Mouse (Mus musculus) embryonic facial prominence, embryonic 10.5 days (tissue): Measurements from ENCODE around the gene Entpd8. TPM values are rescaled to one million over a fixed set of nuclear protein-coding genes. Genes with fewer than 3 reads are reported as not detected.

Source experiments
- DNase-seq: peaks from one replicate; pipeline ENCODE4 v3.0.0-alpha.2; 2017; ENCODE audit warnings: low spot score
- H3K27ac ChIP-seq: fragments of 300-500 bp; sonication (generic); replicated peaks from 2 replicates; pipeline ENCODE4 v1.5.1; 2016; ENCODE audit warnings: mild to moderate bottlenecking
- H3K27me3 ChIP-seq: fragments of 300-500 bp; sonication (generic); replicated peaks from 2 replicates; pipeline ENCODE4 v1.6.1; 2016; ENCODE audit warnings: low read depth, mild to moderate bottlenecking; ENCODE audit not compliant: poor library complexity, severe bottlenecking
- H3K36me3 ChIP-seq: fragments of 300-500 bp; sonication (generic); replicated peaks from 2 replicates; pipeline ENCODE4 v1.6.1; 2016; ENCODE audit warnings: mild to moderate bottlenecking, moderate library complexity
- H3K4me1 ChIP-seq: fragments of 300-500 bp; sonication (generic); 2 replicates; pipeline ENCODE4 v1.6.1; 2016
- H3K4me3 ChIP-seq: fragments of 300-500 bp; sonication (generic); 2 replicates; pipeline ENCODE4 v1.5.1; 2016; ENCODE audit warnings: mild to moderate bottlenecking, moderate library complexity
- H3K9me3 ChIP-seq: fragments of 300-500 bp; sonication (generic); 2 replicates; pipeline ENCODE4 v1.6.1; 2016; ENCODE audit warnings: mild to moderate bottlenecking
- WGBS: fragments of 180-500 bp; shearing (Covaris S2); methylation state at CpG from one replicate; pipeline ENCODE4 v1.1.7; 2016; 5-methylcytosine and 5-hydroxymethylcytosine counted together
- polyA plus RNA-seq: library from polyadenylated mRNA; unstranded; fragments of >200 nt; fragmentation: Nextera tagmentation; extraction: Ambion mirVana; gene quantifications from 2 replicates; pipeline ENCODE4 v1.2.1, GENCODE M21; 2016

The Entpd8 gene
- polyA plus RNA-seq, 1 experiment from 2014 or later = not detected

DNA sequence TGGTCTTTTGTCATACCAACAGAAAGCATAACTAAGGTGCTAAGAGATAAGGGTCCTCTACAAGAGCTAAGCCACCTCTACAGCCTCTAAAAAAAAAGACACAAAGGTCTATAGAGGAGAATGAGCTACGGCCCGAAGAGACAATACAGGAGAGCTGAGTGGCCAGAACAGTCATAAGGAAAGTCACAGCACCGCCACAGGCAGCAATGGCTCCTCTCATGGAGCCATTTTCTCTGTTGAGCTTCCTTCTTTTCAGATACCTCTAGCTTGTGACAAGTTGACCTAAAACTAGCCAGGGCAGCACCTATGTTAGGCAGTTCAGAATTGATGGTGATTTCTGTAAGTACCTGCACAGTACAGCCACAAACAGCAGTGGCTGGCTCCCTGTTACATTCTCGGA is 13.6 kb upstream of the Entpd8 start:
- Histone ChIP-seq H3K27me3 (no peaks in the 10 kb centered on the region), H3K4me1 (no peaks in the 10 kb centered on the region), H3K27ac (no peak overlapping the region), H3K36me3 (peaks cover 17% of the 10 kb centered on the region), H3K9me3 (no peaks in the 10 kb centered on the region), H3K4me3 (no peak overlapping the region)
- 77% methylated on average over 4 of the region's 4 CpGs for WGBS
- no peak for DNase-seq

DNA sequence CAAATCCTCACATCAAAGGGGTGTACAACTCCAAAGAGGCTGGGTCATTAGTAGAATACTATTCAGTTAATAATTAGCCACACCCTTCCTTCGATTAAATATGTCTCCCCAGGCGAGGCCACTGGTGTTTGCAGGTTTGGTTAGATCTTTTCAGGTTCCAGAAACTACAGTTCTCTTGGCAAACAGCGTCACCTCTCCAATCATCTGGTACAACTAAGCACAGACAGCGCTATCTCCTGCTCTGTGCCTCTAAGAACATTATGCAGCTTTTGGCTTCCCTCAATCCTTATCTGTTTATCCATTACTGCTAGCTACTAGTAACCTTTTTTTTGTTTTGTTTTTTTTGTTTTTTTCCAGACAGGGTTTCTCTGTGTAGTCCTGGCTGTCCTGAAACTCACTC is 10.6 kb upstream of the Entpd8 start:
- no peak for DNase-seq
- H3K27ac ChIP-seq = no peak overlapping the region
- no peaks in the 10 kb centered on the region for H3K9me3 ChIP-seq
- no peaks in the 10 kb centered on the region for H3K36me3 ChIP-seq
- no peaks in the 10 kb centered on the region for H3K27me3 ChIP-seq
- 84% methylated on average over 4 of the region's 4 CpGs for WGBS
- no peak overlapping the region for H3K4me3 ChIP-seq
- no peaks in the 10 kb centered on the region for H3K4me1 ChIP-seq

DNA sequence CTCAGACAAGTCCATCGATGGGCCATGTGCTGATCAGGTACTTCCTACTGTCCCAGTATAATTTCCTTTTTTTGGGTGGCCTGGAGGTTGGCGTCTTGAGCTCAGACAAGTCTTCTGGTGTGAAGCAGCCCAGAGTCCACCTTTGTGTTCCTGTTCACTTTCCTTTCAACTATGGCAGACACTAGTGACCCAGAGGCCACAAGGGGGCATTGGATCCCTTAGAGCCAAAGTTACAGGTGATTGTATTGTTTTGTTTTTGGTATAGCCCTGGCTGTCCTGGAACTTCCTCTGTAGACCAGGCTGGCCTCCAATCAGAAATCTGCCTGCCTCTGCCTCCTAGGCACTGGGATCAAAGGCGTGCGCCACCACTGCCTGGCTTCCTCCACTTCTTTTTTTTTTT is 7.7 kb upstream of the Entpd8 start:
- Histone ChIP-seq H3K4me1 (no peaks in the 10 kb centered on the region), H3K27me3 (no peaks in the 10 kb centered on the region), H3K4me3 (no peak overlapping the region), H3K27ac (no peak overlapping the region), H3K9me3 (no peaks in the 10 kb centered on the region), H3K36me3 (no peaks in the 10 kb centered on the region)
- DNase-seq = no peak
- WGBS = 88% methylated on average over 4 of the region's 4 CpGs

DNA sequence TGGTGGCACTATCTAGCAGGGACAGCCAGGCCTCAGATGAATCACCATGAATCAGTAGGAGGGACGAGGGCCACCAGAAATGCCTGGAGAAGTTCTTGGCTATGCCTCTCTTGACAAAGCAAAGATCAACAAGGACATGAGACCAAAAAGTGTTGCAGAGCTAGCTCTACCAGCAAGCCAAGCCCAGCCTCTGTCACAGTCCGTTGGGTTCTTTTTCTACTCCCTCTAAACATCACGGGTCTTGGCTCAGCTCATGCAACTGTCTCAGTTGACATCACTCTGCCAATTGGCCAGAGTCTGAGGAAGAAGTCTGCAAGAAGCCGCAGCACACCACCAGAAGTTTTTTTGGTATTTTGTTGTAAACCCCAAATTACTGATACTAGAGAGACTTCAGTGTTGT is 4.6 kb upstream of the Entpd8 start:
- 74% methylated on average over 4 of the region's 4 CpGs for WGBS
- no peak for DNase-seq
- Histone ChIP-seq H3K9me3 (no peaks in the 10 kb centered on the region), H3K27ac (no peak overlapping the region), H3K36me3 (no peaks in the 10 kb centered on the region), H3K4me3 (no peak overlapping the region), H3K27me3 (no peaks in the 10 kb centered on the region), H3K4me1 (no peaks in the 10 kb centered on the region)

DNA sequence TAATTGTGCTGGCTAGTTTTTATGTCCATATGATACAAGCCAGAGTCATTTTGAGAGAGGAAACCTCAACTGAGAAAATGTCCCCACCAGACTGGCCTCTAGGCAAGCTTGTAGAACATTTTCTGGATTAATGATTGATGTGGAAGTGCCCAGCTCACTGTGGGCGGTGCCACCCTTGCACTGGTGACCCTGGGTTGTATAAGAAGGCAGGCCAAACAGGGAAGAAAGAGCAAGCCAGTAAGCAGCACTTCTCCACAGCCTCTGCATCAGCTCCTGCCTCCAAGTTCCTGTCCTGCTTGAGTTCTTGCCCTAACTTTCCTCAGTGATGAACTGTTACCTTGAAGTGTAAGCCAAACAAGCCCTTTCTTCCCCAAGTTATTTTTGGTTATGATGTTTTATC is 1.1 kb upstream of the Entpd8 start:
- no peak for DNase-seq

DNA sequence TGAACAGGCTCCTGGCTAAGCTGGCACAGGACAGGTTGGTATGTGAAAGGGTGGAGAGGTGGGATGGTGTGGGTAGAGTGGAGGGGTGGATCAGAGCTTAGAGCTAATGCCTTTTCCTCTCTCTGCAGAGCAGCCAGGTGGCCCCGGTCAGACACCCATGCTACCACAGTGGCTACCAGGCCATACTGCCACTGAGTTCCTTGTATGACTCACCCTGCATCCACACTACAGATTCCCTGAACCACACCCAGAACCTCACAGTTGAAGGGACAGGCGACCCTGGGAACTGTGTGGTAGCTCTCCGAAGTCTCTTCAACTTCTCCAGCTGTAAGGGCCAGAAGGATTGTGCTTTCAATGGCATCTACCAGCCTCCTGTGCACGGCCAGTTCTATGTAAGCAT is 3.6 kb downstream of the Entpd8 start:
- DNase-seq = no peak
- 75% methylated on average over 4 of the region's 4 CpGs for WGBS

More for the DNA sequence above, 1.1 kb upstream of the Entpd8 start:
- WGBS = 74% methylated on average over 1 of the region's 1 CpGs
- no peaks in the 10 kb centered on the region for H3K27me3 ChIP-seq
- no peaks in the 10 kb centered on the region for H3K4me1 ChIP-seq
- H3K4me3 ChIP-seq = no peak overlapping the region
- H3K27ac ChIP-seq = no peak overlapping the region
- H3K36me3 ChIP-seq = no peaks in the 10 kb centered on the region
- H3K9me3 ChIP-seq = no peaks in the 10 kb centered on the region

DNA sequence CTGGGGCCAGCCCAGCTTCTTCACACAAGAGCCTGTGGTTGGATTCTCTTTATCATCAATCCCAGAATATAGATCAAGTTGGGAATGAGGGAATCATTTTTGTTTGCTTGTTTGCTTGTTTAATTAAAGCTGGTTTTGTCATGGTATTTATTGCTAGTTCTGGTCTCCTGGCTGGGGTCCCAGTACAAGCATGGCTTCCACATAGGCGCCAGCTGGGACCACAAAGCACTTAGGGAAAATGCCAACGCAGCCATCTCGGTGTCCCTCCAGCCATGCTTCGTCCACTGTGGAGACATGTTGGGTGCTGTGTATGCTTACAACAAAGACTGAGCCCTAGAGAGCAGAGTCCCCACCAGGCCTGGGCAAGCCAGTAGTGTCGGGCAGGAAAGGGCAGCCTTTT is 5.5 kb downstream of the Entpd8 start:
- no peak for DNase-seq
- Histone ChIP-seq H3K36me3 (no peaks in the 10 kb centered on the region), H3K9me3 (no peaks in the 10 kb centered on the region), H3K4me3 (no peak overlapping the region), H3K4me1 (no peaks in the 10 kb centered on the region), H3K27ac (no peak overlapping the region), H3K27me3 (no peaks in the 10 kb centered on the region)
- whole genome bisulfite sequencing = 88% methylated on average over 5 of the region's 5 CpGs

More for the DNA sequence above, 3.6 kb downstream of the Entpd8 start:
- H3K27me3 ChIP-seq = no peaks in the 10 kb centered on the region
- H3K9me3 ChIP-seq = no peaks in the 10 kb centered on the region
- no peaks in the 10 kb centered on the region for H3K36me3 ChIP-seq
- H3K4me3 ChIP-seq = no peak overlapping the region
- no peaks in the 10 kb centered on the region for H3K4me1 ChIP-seq
- H3K27ac ChIP-seq = no peak overlapping the region

DNA sequence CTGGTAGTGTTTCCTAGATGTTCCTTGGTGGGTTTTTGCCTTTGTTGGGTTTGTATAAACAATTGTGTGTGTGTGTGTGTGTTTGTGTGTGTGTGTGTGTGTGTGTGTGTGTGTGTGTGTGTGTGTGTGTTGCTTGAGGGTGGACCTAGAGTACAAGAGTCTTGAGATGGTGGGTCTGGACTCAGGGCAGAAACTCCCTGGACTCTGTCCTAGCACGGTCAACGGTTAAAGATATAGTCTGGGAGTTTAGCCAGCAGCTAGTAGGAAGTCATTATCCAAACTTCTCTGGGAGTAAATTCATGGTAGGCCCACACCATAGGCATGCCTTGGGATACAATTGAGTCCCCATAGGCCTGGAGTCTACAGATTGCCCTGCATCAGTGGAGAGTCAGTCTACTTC is 7.7 kb downstream of the Entpd8 start:
- Histone ChIP-seq H3K4me1 (no peaks in the 10 kb centered on the region), H3K4me3 (no peak overlapping the region), H3K27me3 (peaks cover 14% of the 10 kb centered on the region), H3K36me3 (no peaks in the 10 kb centered on the region), H3K9me3 (no peaks in the 10 kb centered on the region), H3K27ac (no peak overlapping the region)
- no peak for DNase-seq
- 89% methylated on average over 2 of the region's 2 CpGs for WGBS

DNA sequence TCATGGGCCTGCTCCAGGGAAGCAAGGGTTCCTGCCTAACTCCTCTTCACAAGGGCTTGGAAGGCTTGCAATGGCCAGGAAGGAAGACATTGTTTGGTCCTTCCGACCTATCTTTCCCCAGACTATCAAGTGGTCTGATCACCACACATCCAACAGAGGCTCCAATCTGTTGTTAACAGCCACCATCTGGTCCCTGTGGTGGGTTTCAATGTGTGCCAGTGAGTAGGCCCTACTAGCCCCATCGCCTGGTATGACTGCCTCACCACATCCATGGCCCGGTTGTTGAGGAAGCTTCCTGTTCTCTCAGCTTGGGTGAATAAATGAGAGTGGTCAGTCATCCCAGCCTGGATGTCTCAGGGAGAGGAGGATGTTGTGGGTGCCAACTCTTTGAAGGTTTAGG is 8.5 kb downstream of the Entpd8 start:
- Histone ChIP-seq H3K36me3 (no peaks in the 10 kb centered on the region), H3K27ac (no peak overlapping the region), H3K9me3 (no peaks in the 10 kb centered on the region), H3K4me1 (no peaks in the 10 kb centered on the region), H3K4me3 (no peak overlapping the region), H3K27me3 (peaks cover 22% of the 10 kb centered on the region)
- DNase-seq = no peak
- WGBS = 82% methylated on average over 3 of the region's 3 CpGs

DNA sequence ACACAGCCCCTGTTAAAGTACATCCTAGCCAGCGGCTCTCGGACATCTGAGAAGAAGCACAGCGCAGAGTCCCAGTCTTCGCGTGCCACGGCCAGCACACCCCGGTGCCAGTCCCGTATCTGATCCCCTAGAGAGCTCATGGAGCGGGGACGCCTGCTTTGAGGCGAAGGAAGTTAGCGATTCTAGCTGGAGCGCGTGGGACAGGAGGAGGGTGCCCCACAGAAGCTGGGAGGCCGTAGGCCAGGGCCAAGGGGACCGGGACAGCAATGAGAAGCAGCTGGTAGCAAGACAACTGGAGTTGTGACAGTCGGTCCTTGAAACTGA is 14.6 kb downstream of the Entpd8 start:
- no peaks in the 10 kb centered on the region for H3K36me3 ChIP-seq
- H3K27me3 ChIP-seq = peaks cover 47% of the 10 kb centered on the region
- WGBS = 42% methylated on average over 17 of the region's 17 CpGs
- peak overlapping the region; percentile 42 for H3K4me3 ChIP-seq
- H3K9me3 ChIP-seq = no peaks in the 10 kb centered on the region
- no peak for DNase-seq
- no peak overlapping the region for H3K27ac ChIP-seq
- peaks cover 15% of the 10 kb centered on the region for H3K4me1 ChIP-seq

DNA sequence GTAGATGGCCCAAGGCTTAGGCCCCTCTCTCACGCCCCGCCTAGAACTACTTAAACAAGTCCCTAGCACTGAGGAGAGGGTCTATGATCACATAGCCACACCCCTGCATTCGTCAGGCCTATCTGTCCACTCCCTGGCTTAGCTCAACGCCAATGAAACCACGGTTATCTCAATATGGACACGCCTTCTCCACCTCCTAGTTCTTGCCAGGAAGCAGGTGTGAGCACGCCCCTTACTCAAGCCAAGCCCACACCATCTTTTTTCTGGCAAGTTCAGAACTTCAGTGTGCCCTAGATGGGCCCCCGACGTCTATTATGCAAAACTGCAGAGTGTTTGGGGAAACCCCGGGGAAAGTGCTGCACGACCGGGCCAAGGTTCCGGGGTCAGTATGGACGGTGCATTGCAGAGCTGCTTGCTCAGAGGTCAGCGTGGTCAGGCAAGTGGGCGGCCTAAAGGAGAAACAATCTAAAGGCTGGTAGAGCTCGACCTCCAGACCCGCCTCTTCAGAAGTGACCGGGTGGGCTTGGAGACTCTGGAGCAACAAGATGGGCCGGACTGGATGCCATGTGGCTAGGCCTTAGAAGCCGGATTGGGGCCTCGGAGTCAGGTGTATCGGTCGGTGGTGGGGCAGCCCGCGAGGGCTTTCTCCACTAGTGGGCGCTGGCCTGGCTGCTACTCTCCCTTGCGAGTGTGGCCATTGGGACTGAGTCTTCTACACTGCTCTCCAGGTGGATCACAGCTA is 15.2 kb downstream of the Entpd8 start, which contains the start of gene Noxa1:
TSS of gene Noxa1 (minus strand) at position 41 of the 742 bp plus-strand sequence.
- peaks cover 47% of the 10 kb centered on the region for H3K27me3 ChIP-seq

DNA sequence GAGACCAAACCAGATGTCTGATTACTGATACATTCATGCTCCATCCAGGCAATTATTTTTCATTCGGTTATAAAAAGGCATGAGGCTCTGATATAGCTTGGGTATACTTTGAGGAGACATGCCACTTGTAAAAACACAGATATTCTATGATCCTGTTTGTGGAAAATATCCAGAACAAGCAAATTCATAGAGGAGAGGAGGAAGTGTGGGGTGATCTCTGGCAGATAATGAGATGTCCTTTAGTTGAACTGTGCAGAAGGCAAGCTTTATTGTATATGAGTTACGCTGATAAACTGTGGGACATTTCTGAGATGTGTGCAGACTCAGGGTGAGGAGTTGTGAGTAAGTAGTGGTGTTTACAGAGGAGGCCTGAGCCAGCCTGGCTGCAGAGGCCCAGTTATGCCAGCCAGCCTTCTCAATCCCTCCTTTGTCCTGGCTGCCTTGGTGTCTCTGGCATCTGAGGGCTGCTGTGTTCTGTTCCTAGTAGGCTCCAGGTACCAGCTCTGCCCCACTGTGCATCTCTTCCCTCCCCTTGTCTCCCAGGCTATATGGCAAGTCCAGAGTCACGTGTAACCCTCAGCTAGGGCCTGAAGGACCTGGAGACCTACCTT is 18.0 kb downstream of the Entpd8 start:
- no peak overlapping the region for H3K27ac ChIP-seq
- peaks cover 15% of the 10 kb centered on the region for H3K4me1 ChIP-seq
- no peaks in the 10 kb centered on the region for H3K36me3 ChIP-seq
- DNase-seq = no peak
- H3K9me3 ChIP-seq = no peaks in the 10 kb centered on the region
- WGBS = 82% methylated on average over 3 of the region's 3 CpGs
- no peak overlapping the region for H3K4me3 ChIP-seq
- H3K27me3 ChIP-seq = peaks cover 30% of the 10 kb centered on the region

More for the DNA sequence above, 15.2 kb downstream of the Entpd8 start, which contains the start of gene Noxa1:
- Histone ChIP-seq H3K4me1 (peaks cover 15% of the 10 kb centered on the region), H3K9me3 (no peaks in the 10 kb centered on the region), H3K27ac (no peak within 1 kb of the TSS), H3K36me3 (no peaks in the 10 kb centered on the region), H3K4me3 (peak within 1 kb of the TSS; percentile 42)
- 46% methylated on average over 28 of the region's 28 CpGs for WGBS
- peak; percentile 48 for DNase-seq

DNA sequence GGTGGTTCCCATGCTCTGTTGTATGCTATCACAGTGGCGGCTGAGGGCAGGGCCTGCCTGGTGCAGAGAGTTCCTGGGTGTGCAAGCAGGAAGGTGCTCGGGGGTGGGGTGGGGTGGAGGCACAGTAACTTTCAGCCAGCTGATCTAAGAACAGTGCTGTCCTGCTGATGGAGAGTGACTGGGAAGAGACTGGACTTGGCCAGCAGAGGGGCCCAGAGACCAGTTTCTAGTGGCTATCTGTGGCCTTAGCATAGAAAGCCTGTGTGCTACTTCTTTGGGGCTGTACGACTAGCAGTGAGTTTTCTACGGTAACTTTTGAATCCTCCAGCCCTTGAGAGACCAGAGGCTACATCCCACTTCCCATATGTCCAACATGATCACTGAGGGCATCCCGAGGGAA is 18.9 kb downstream of the Entpd8 start:
- WGBS = 60% methylated on average over 5 of the region's 5 CpGs
- DNase-seq = peak; percentile 37
- Histone ChIP-seq H3K4me1 (peaks cover 15% of the 10 kb centered on the region), H3K27ac (no peak overlapping the region), H3K27me3 (peaks cover 21% of the 10 kb centered on the region), H3K9me3 (no peaks in the 10 kb centered on the region), H3K4me3 (no peak overlapping the region), H3K36me3 (no peaks in the 10 kb centered on the region)
